Comparison of ENCODE assay signal across 8 mouse cellular contexts in genomic region chr16:17803675-17804448, GRCm38 (mm10). TPM values are rescaled to one million over a fixed set of nuclear protein-coding genes. Genes with fewer than 3 reads are reported as not detected.
DNase-seq lines count a peak whose midpoint lies in the region; ATAC-seq and TF ChIP-seq lines count a peak whose summit lies in the region.
"Had no signal": no experiment of that assay in that cellular context is flagged by ENCODE, and none has a peak within 500 bp of the region (broad histone marks: within the 10 kb centered on the region; RNA-seq: fewer than 3 reads in every experiment).

No protein-coding gene starts in this region.

- H3K4me3 ChIP-seq in liver, adult 2 months (ENCODE audit: insufficient read depth, low read depth, low read length), result peak overlapping the region; percentile 46; the same call in 1 of the 2 replicates
- no peak overlapping the region for H3K4me3 ChIP-seq in embryonic fibroblast, embryonic 13.5 days (ENCODE audit: insufficient read depth, low read length)
- H3K4me3 ChIP-seq in limb, embryonic 10.5 days, result peak overlapping the region; percentile 47
- peak overlapping the region; percentile 31 for H3K4me3 ChIP-seq in neural tube, embryonic 14.5 days (ENCODE audit: low read depth, low read length)

- no peaks in the 10 kb centered on the region for H3K9me3 ChIP-seq in limb, embryonic 10.5 days (replicated peaks)
- H3K9me3 ChIP-seq in neural tube, embryonic 14.5 days (ENCODE audit: control insufficient read depth, low read length), result no peaks in the 10 kb centered on the region

- H3K4me1 ChIP-seq in liver, adult 2 months (ENCODE audit: control insufficient read depth, insufficient read depth, low read length), result peaks cover 14% of the 10 kb centered on the region
- peaks cover 53% of the 10 kb centered on the region for H3K4me1 ChIP-seq in embryonic fibroblast, embryonic 13.5 days (ENCODE audit: control insufficient read depth, insufficient read depth, low read length)
- peaks cover 98% of the 10 kb centered on the region for H3K4me1 ChIP-seq in limb, embryonic 10.5 days
- peaks cover 29% of the 10 kb centered on the region for H3K4me1 ChIP-seq in neural tube, embryonic 14.5 days (ENCODE audit: control insufficient read depth, insufficient read depth, low read length)

- no peak overlapping the region for H3K9ac ChIP-seq in liver, adult 2 months (ENCODE audit: low read depth, low read length)
- H3K9ac ChIP-seq in neural tube, embryonic 14.5 days (replicated peaks; ENCODE audit: low read depth, low read length), result no peak overlapping the region

- no peak for TF ChIP-seq POLR2A in liver, adult 2 months (IDR thresholded peaks at IDR 0.05; ENCODE audit: extremely low read depth, insufficient read depth, low read length)
- no peak for TF ChIP-seq POLR2A in embryonic fibroblast, embryonic 13.5 days (IDR thresholded peaks at IDR 0.05; ENCODE audit: low read depth, low read length)

- H3K27ac ChIP-seq in liver, adult 2 months (replicated peaks; ENCODE audit: insufficient read depth, low read depth, low read length), result no peak overlapping the region
- H3K27ac ChIP-seq in embryonic fibroblast, embryonic 13.5 days (ENCODE audit: insufficient read depth, low read length), result peak overlapping the region; percentile 6; the same call in 1 of the 2 replicates
- peak overlapping the region; percentile 69 for H3K27ac ChIP-seq in limb, embryonic 10.5 days
- H3K27ac ChIP-seq in neural tube, embryonic 14.5 days (ENCODE audit: low read depth, low read length), result no peak overlapping the region

- ATAC-seq in neural tube, embryonic 14.5 days (ENCODE audit: low read depth), result no peak

- H3K4me2 ChIP-seq in neural tube, embryonic 14.5 days (ENCODE audit: low read depth, low read length), result peak overlapping the region; percentile 55

- DNase-seq in liver, adult 2 months (ENCODE audit: extremely low read depth, low read depth, low spot score), result no peak
- no peak for DNase-seq in liver
- DNase-seq in limb, embryonic 10.5 days (ENCODE audit: low spot score), result no peak
- no peak for DNase-seq in thymus, postnatal 4 days
- no peak for DNase-seq in spleen, adult 18-20 months
- DNase-seq: gastrocnemius, postnatal 25 days had no signal

- no peaks in the 10 kb centered on the region for H3K79me2 ChIP-seq in liver, adult 2 months (ENCODE audit: control insufficient read depth, insufficient read depth, low read length)

- 28% methylated on average over 33 of the region's 33 CpGs for WGBS in liver, adult 2 months
- 6% methylated on average over 33 of the region's 33 CpGs for WGBS in limb, embryonic 10.5 days
- 9% methylated on average over 33 of the region's 33 CpGs for WGBS in neural tube, embryonic 14.5 days

- H3K27me3 ChIP-seq in liver, adult 2 months (ENCODE audit: control insufficient read depth, insufficient read depth, low read length), result peaks cover 45% of the 10 kb centered on the region
- H3K27me3 ChIP-seq in limb, embryonic 10.5 days (ENCODE audit: low read depth, poor library complexity, severe bottlenecking), result peaks cover 82% of the 10 kb centered on the region
- H3K27me3 ChIP-seq in neural tube, embryonic 14.5 days (ENCODE audit: control insufficient read depth, insufficient read depth, low read length), result peaks cover 71% of the 10 kb centered on the region

- no peak for TF ChIP-seq CTCF in liver, adult 2 months (IDR thresholded peaks at IDR 0.05; ENCODE audit: low read depth, low read length)
- TF ChIP-seq CTCF in embryonic fibroblast, embryonic 13.5 days (IDR thresholded peaks at IDR 0.05; ENCODE audit: borderline replicate concordance, insufficient read depth, low read length), result no peak

- H3K36me3 ChIP-seq in liver, adult 2 months (ENCODE audit: control insufficient read depth, insufficient read depth, low read length), result no peaks in the 10 kb centered on the region
- H3K36me3 ChIP-seq in limb, embryonic 10.5 days, result peaks cover 81% of the 10 kb centered on the region
- H3K36me3 ChIP-seq in neural tube, embryonic 14.5 days (ENCODE audit: control insufficient read depth, insufficient read depth, low read length), result no peaks in the 10 kb centered on the region

RNA-seq across cellular contexts. Expression of gene Scarf2, which starts 6.8 kb away (rescaled TPM):
- total RNA-seq in liver, adult 2 months (2014; rRNA removed), result 1.8 and 2.3 TPM in 2 replicates
- 6.2 and 7.7 TPM in 2 replicates for polyA plus RNA-seq in liver, adult 2 months (2012; rRNA removed)
- 46.1 and 46.5 TPM in 2 replicates for polyA plus RNA-seq in embryonic fibroblast, embryonic 13.5 days (2011; ENCODE audit: insufficient read length, low read depth, missing spikeins)
- polyA plus RNA-seq in limb, embryonic 10.5 days (2016; fragmentation: Nextera tagmentation; extraction: Ambion mirVana), result 16.8 and 24.5 TPM in 2 replicates
- 0.95 and 2.0 TPM in 2 replicates for polyA plus RNA-seq in neural tube, embryonic 14.5 days (2014; fragmentation: Nextera tagmentation; extraction: Ambion mirVana)

RNA-seq across cellular contexts. Expression of gene B830017H08Rik, which starts 29.1 kb away (rescaled TPM):
- not detected in 2 replicates for total RNA-seq in liver, adult 2 months (2014; rRNA removed)
- not detected in 2 replicates for polyA plus RNA-seq in liver, adult 2 months (2012; rRNA removed)
- not detected in 2 replicates for polyA plus RNA-seq in embryonic fibroblast, embryonic 13.5 days (2011; ENCODE audit: insufficient read length, low read depth, missing spikeins)
- polyA plus RNA-seq in limb, embryonic 10.5 days (2016; fragmentation: Nextera tagmentation; extraction: Ambion mirVana), result 0.55 and 0.61 TPM in 2 replicates
- polyA plus RNA-seq in neural tube, embryonic 14.5 days (2014; fragmentation: Nextera tagmentation; extraction: Ambion mirVana), result 4.7 and 6.5 TPM in 2 replicates
- total RNA-seq: gastrocnemius, postnatal 25 days had no signal

RNA-seq across cellular contexts. Expression of gene Car15, which starts 34.3 kb away (rescaled TPM):
- total RNA-seq in liver, adult 2 months (2014; rRNA removed), result 0.27 and 1.0 TPM in 2 replicates
- 1.6 and 3.7 TPM in 2 replicates for polyA plus RNA-seq in liver, adult 2 months (2012; rRNA removed)
- 0.90 and 1.4 TPM in 2 replicates for polyA plus RNA-seq in embryonic fibroblast, embryonic 13.5 days (2011; ENCODE audit: insufficient read length, low read depth, missing spikeins)
- 2.5 and 3.4 TPM in 2 replicates for polyA plus RNA-seq in limb, embryonic 10.5 days (2016; fragmentation: Nextera tagmentation; extraction: Ambion mirVana)
- 3.9 and 4.0 TPM in 2 replicates for polyA plus RNA-seq in neural tube, embryonic 14.5 days (2014; fragmentation: Nextera tagmentation; extraction: Ambion mirVana)

RNA-seq across cellular contexts. Expression of gene Klhl22, which starts 44.4 kb away (rescaled TPM):
- total RNA-seq in liver, adult 2 months (2014; rRNA removed), result 9.7 and 10.2 TPM in 2 replicates
- polyA plus RNA-seq in liver, adult 2 months (2012; rRNA removed), result 25.5 and 28.2 TPM in 2 replicates
- polyA plus RNA-seq in embryonic fibroblast, embryonic 13.5 days (2011; ENCODE audit: insufficient read length, low read depth, missing spikeins), result 53.4 and 63.8 TPM in 2 replicates
- polyA plus RNA-seq in limb, embryonic 10.5 days (2016; fragmentation: Nextera tagmentation; extraction: Ambion mirVana), result 70.4 and 81.3 TPM in 2 replicates
- 90.9 and 98.9 TPM in 2 replicates for polyA plus RNA-seq in neural tube, embryonic 14.5 days (2014; fragmentation: Nextera tagmentation; extraction: Ambion mirVana)

Comparison
In these comparisons a context has a peak if more than half of its experiments do, and no peak if none do; other contexts are left out.
1. H3K27ac ChIP-seq: peak in embryonic fibroblast, embryonic 13.5 days (single experiment) and limb, embryonic 10.5 days (single experiment); none in liver, adult 2 months (single experiment) and neural tube, embryonic 14.5 days (single experiment).